Mouse (Mus musculus): ENCODE data around the gene Cadm1. TPM values are rescaled to one million over a fixed set of nuclear protein-coding genes. Genes with fewer than 3 reads are reported as not detected.

Gene Cadm1
- total RNA-seq, 1 experiment from 2014 or later: 35.6 TPM

GRCm38 (mm10) chr9:47609443-47609842, 79.5 kb downstream of the Cadm1 start:
- no peak for DNase-seq

GRCm38 (mm10) chr9:47610316-47610715, 80.3 kb downstream of the Cadm1 start:
- DNase-seq: no peak

- DNase-seq: no peak
Measured at GRCm38 (mm10) chr9:47612894-47613412, 83.0 kb downstream of the Cadm1 start.

- no peak for DNase-seq
Measured at GRCm38 (mm10) chr9:47615049-47615448, 85.1 kb downstream of the Cadm1 start.

GRCm38 (mm10) chr9:47616391-47616790, 86.4 kb downstream of the Cadm1 start:
- no peak for DNase-seq

- DNase-seq: no peak
Measured at GRCm38 (mm10) chr9:47619501-47620029, 89.6 kb downstream of the Cadm1 start.

GRCm38 (mm10) chr9:47623447-47624445, 93.8 kb downstream of the Cadm1 start:
- DNase-seq: no peak

- peak; percentile 14 for DNase-seq
Measured at GRCm38 (mm10) chr9:47624565-47625520, 94.9 kb downstream of the Cadm1 start.

GRCm38 (mm10) chr9:47625621-47626210, 95.7 kb downstream of the Cadm1 start:
- no peak for DNase-seq

GRCm38 (mm10) chr9:47627966-47628365, 98.0 kb downstream of the Cadm1 start:
- no peak for DNase-seq

GRCm38 (mm10) chr9:47628550-47628949, 98.6 kb downstream of the Cadm1 start:
- DNase-seq: no peak

- DNase-seq: no peak
Measured at GRCm38 (mm10) chr9:47634695-47635094, 104.7 kb downstream of the Cadm1 start.

- DNase-seq: no peak
Measured at GRCm38 (mm10) chr9:47642663-47643062, 112.7 kb downstream of the Cadm1 start.

- DNase-seq: no peak
Measured at GRCm38 (mm10) chr9:47645056-47645455, 115.1 kb downstream of the Cadm1 start.

- DNase-seq: no peak
Measured at GRCm38 (mm10) chr9:47651431-47651830, 121.5 kb downstream of the Cadm1 start.

GRCm38 (mm10) chr9:47652203-47652602, 122.2 kb downstream of the Cadm1 start:
- no peak for DNase-seq

GRCm38 (mm10) chr9:47652936-47653335, 123.0 kb downstream of the Cadm1 start:
- no peak for DNase-seq

GRCm38 (mm10) chr9:47659366-47660090, 129.6 kb downstream of the Cadm1 start:
- no peak for DNase-seq

- no peak for DNase-seq
Measured at GRCm38 (mm10) chr9:47661611-47662010, 131.6 kb downstream of the Cadm1 start.

- no peak for DNase-seq
Measured at GRCm38 (mm10) chr9:47669206-47669605, 139.2 kb downstream of the Cadm1 start.

- DNase-seq: no peak
Measured at GRCm38 (mm10) chr9:47671617-47672016, 141.6 kb downstream of the Cadm1 start.
